Mouse (Mus musculus) intestine, embryonic 15.5 days (tissue): ENCODE measurements at regions not wholly inside any gene's neighbourhood (a gene's known extent, or its start where the extent isn't known, plus 50 kb on each side); places are given as distances from the start of the nearest gene placed in this dataset.
A peak's percentile ranks its signal among the peaks of the same experiment; 100 is the strongest.
"Not testable (repeated sequence)": the region's sequence is repeated elsewhere in the genome, so short reads cannot be mapped to it uniquely, and the experiment has no call there.

ENCODE experiments used
- ATAC-seq: fragments of 200-750 bp; cut with Nextera tagmentation; 2 replicates; pipeline ENCODE4 v1.8.0; 2017; ENCODE audit warnings: moderate TSS enrichment, moderate library complexity
- H3K27ac ChIP-seq: fragments of 300-500 bp; sonication (generic); 2 replicates; pipeline ENCODE4 v1.5.1; 2015; ENCODE audit warnings: mild to moderate bottlenecking, inconsistent platforms
- H3K27me3 ChIP-seq: fragments of 300-500 bp; sonication (generic); replicated peaks from 2 replicates; pipeline ENCODE4 v1.6.1; 2015; ENCODE audit warnings: inconsistent platforms
- H3K36me3 ChIP-seq: fragments of 300-500 bp; sonication (generic); 2 replicates; pipeline ENCODE4 v1.6.1; 2015; ENCODE audit warnings: inconsistent platforms
- H3K4me1 ChIP-seq: fragments of 300-500 bp; sonication (generic); replicated peaks from 2 replicates; pipeline ENCODE4 v1.6.1; 2015; ENCODE audit warnings: inconsistent platforms
- H3K4me2 ChIP-seq: fragments of 300-500 bp; sonication (generic); replicated peaks from 2 replicates; pipeline ENCODE4 v1.6.1; 2015; ENCODE audit warnings: mild to moderate bottlenecking, inconsistent platforms
- H3K4me3 ChIP-seq: fragments of 300-500 bp; sonication (generic); replicated peaks from 2 replicates; pipeline ENCODE4 v1.5.1; 2015; ENCODE audit warnings: inconsistent platforms
- H3K9ac ChIP-seq: fragments of 300-500 bp; sonication (generic); 2 replicates; pipeline ENCODE4 v1.6.1; 2015; ENCODE audit warnings: inconsistent platforms
- H3K9me3 ChIP-seq: fragments of 300-500 bp; sonication (generic); 2 replicates; pipeline ENCODE4 v1.6.1; 2016; ENCODE audit warnings: inconsistent platforms
- WGBS: fragments of 180-500 bp; shearing (Covaris S2); methylation state at CpG from one replicate; pipeline ENCODE4 v1.1.7; 2015; 5-methylcytosine and 5-hydroxymethylcytosine counted together

DNA sequence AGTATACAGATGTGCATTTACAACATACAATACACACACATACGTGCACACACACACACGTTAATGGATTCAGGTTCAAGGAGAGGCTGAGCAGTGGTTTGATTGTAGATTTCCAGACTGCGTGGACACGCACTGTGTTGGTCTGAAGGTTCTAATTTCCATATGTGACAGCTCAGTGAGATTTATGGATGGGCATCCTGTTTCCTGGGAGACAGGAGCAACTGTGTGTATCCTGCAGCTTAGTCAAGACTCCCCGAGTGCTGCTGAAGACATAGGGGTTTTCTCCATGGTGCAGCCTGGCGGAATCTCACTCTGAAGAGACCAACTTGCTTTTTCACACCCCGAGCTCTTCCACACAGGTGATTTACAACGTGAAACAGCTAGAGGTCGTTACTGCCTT is 119.3 kb upstream of the Foxk1 start:
- H3K36me3 ChIP-seq: no peaks in the 10 kb centered on the region
- H3K27me3 ChIP-seq: no peaks in the 10 kb centered on the region
- 0 out of 2 replicates have a peak, but pooled peaks cover 3% of the 10 kb centered on the region for H3K9me3 ChIP-seq
- H3K4me1 ChIP-seq: no peaks in the 10 kb centered on the region
- H3K27ac ChIP-seq: no peak overlapping the region
- no peak overlapping the region for H3K4me3 ChIP-seq
- no peak overlapping the region for H3K4me2 ChIP-seq
- H3K9ac ChIP-seq: no peak overlapping the region
- no peak for ATAC-seq
- 55% methylated on average over 9 of the region's 9 CpGs for WGBS

DNA sequence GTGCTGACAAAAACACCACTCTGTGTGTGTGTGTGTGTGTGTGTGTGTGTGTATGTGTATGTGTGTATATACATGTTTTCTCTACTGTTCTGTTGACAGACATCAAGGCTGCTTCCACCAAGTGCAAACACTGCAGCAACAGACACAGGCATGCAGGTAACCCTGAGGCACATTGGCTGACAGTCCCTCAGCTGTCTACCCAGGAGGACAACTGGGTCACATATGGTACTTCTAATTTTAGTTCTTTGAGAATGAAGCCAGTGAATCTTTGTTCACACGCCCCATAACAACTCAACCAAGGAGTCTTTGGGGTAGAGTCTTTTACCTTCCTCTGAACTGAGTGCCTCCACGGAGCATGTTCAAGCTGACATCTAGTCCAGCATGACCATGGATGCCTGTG is 113.3 kb upstream of the Foxk1 start:
- Histone ChIP-seq H3K36me3 (no peaks in the 10 kb centered on the region), H3K27ac (no peak overlapping the region), H3K4me3 (no peak overlapping the region), H3K9ac (no peak overlapping the region), H3K4me2 (no peak overlapping the region), H3K4me1 (no peaks in the 10 kb centered on the region), H3K27me3 (no peaks in the 10 kb centered on the region), H3K9me3 (0 out of 2 replicates have a peak, but pooled peaks cover 3% of the 10 kb centered on the region)
- no peak for ATAC-seq
- 86% methylated on average over 2 of the region's 2 CpGs for WGBS

DNA sequence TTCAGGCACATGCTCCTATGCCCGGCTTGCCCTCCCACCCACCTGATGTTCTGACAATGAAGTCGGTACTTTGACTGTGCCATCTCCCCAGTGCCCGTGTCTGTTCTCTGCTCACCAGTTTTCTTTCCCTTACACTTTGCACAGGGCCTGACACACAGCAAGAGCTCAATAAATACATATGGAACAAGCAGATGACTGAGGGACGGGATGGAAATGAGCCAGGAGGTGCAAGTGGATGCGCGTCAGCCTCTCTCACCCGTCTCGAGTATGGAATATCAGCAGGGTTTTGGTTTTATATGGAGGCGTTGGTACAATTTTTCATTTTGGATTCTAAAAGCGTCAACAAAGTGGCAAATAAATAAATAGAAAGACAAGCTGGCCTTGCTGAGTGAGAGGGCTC is 109.8 kb upstream of the Foxk1 start:
- no peak for ATAC-seq
- H3K9ac ChIP-seq: no peak overlapping the region
- no peaks in the 10 kb centered on the region for H3K36me3 ChIP-seq
- 89% methylated on average over 10 of the region's 10 CpGs for WGBS
- no peak overlapping the region for H3K4me3 ChIP-seq
- no peak overlapping the region for H3K27ac ChIP-seq
- no peaks in the 10 kb centered on the region for H3K27me3 ChIP-seq
- H3K4me1 ChIP-seq: no peaks in the 10 kb centered on the region
- H3K4me2 ChIP-seq: no peak overlapping the region
- no peaks in the 10 kb centered on the region for H3K9me3 ChIP-seq

DNA sequence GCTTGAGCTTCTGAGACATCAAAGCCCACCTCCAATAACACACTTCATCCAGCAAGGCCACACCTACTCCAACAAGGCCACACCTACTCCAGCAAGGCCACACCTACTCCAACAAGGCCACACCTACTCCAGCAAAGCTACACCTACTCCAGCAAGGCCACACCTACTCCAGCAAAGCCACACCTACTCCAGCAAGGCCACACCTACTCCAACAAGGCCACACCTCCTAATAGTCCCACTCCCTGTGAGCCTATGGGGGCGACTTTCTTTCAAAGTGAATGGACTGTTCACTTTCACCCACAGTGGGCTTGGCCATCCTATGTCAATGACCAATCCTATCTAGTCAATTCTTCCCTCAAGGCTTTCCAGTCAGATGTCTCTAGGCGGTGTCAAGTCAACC is 104.9 kb upstream of the Foxk1 start:
- 76% methylated on average over 2 of the region's 2 CpGs for WGBS
- H3K27me3 ChIP-seq, H3K36me3 ChIP-seq, H3K9me3 ChIP-seq, H3K4me3 ChIP-seq, H3K4me2 ChIP-seq, H3K27ac ChIP-seq, H3K9ac ChIP-seq, ATAC-seq, H3K4me1 ChIP-seq: not testable (repeated sequence)

DNA sequence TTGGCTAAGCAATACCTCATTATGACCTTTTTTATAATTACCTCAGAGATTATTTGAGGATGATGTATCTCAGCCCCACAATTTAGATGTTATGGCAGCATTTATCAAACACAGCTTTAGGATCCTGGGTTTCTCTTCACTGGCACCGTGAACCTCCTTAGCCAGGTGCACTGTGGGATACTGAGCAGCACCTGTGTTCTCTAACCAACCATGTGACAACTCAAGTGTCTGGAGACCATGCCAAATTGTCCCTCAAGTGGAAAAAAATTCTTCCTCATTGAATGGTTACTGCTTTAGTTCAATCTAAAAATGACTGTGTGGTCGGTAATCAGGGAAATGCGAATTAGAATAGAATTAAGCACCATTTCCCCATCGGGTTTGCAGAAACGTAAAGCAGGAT is 101.7 kb upstream of the Foxk1 start:
- H3K27ac ChIP-seq: no peak overlapping the region
- no peaks in the 10 kb centered on the region for H3K36me3 ChIP-seq
- H3K4me3 ChIP-seq: no peak overlapping the region
- no peaks in the 10 kb centered on the region for H3K9me3 ChIP-seq
- H3K9ac ChIP-seq: no peak overlapping the region
- WGBS: 90% methylated on average over 5 of the region's 5 CpGs
- ATAC-seq: no peak
- H3K4me2 ChIP-seq: no peak overlapping the region
- H3K4me1 ChIP-seq: no peaks in the 10 kb centered on the region
- no peaks in the 10 kb centered on the region for H3K27me3 ChIP-seq

DNA sequence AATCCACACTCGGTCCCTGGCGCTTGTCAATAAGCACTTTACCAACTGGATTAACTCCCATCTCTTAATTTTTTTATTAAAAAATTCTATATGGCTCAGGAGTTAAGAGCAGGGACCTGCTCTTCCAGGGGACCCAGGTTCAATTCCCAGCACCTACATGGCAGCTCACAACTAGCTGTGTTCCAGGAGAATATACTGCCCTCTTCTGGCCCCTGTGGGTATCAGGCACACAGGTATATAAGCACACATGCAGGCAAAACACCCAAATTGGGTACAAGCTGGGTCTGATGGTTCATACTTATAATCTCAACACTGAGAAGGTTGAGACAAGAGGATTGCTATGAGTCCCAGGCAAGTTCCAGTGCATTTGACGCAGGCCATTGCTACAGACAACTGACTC is 92.8 kb upstream of the Foxk1 start:
- H3K4me1 ChIP-seq: no peaks in the 10 kb centered on the region
- 95% methylated on average over 3 of the region's 3 CpGs for WGBS
- no peak overlapping the region for H3K4me2 ChIP-seq
- no peaks in the 10 kb centered on the region for H3K27me3 ChIP-seq
- no peaks in the 10 kb centered on the region for H3K9me3 ChIP-seq
- no peak overlapping the region for H3K27ac ChIP-seq
- no peak overlapping the region for H3K4me3 ChIP-seq
- no peaks in the 10 kb centered on the region for H3K36me3 ChIP-seq
- ATAC-seq: no peak
- no peak overlapping the region for H3K9ac ChIP-seq

DNA sequence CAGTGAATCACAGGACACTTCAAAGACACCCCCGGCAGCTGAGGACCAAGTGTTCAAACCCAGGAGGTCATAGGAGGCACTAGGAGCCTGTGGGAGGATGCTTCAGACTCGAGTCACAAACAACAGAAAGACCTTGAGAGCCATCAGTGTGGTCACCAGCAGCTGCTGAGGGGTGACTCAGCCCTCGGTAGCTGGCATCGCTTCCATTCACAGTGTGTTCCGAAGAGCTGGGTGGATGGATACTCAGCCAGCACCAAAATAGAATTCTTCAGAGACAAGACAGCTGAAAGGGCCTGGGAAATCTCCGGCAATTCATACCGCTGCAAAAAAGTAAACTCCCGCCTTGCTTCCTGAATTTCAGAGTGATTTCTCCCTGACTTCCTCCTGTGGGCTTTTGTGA is 87.4 kb upstream of the Foxk1 start:
- Histone ChIP-seq H3K9me3 (no peaks in the 10 kb centered on the region), H3K4me1 (no peaks in the 10 kb centered on the region), H3K27me3 (no peaks in the 10 kb centered on the region), H3K4me2 (no peak overlapping the region), H3K36me3 (no peaks in the 10 kb centered on the region), H3K4me3 (no peak overlapping the region), H3K27ac (no peak overlapping the region), H3K9ac (no peak overlapping the region)
- no peak for ATAC-seq
- WGBS: 42% methylated on average over 8 of the region's 8 CpGs

DNA sequence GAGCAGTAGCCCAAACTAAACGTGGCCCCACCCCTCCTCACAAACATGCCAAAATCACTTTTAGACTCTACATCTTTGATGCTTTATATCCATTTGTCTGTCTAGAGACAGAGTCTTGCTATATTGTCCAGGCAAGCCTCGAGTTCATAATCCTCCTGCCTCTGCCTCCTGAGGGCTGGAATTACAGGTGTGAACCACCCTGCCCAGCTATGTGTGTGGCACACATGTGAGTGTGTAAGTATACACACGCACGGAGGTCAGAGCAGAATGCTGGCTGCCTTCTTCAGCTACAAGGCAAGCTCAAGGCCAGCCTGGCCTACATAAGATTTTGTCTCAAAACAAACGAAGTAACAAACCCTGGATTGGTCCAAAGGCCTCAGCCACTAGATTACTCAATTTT is 86.8 kb upstream of the Foxk1 start:
- H3K36me3 ChIP-seq: no peaks in the 10 kb centered on the region
- H3K27me3 ChIP-seq: no peaks in the 10 kb centered on the region
- 55% methylated on average over 5 of the region's 5 CpGs for WGBS
- H3K4me1 ChIP-seq: no peaks in the 10 kb centered on the region
- no peak overlapping the region for H3K9ac ChIP-seq
- H3K4me3 ChIP-seq: no peak overlapping the region
- H3K27ac ChIP-seq: no peak overlapping the region
- ATAC-seq: no peak
- H3K9me3 ChIP-seq: no peaks in the 10 kb centered on the region
- no peak overlapping the region for H3K4me2 ChIP-seq

DNA sequence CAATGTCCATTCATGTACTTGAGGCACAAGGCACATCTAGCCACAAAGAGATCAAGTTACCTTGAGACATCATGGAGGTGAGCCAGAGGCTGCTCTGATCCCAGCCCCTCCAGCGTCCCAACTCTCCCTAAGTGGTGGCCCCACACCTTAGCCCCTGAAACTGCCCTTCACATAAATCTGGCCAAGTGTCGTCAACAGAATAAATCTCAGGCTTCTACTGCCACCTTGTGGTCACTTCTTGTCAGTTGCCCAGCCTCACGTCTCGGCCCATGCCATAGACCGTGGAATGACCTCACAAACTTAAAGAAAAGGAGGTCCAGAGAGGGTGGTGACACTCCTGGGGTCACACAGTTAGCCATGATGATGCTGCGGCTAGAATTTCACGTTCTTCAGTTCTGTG is 82.0 kb upstream of the Foxk1 start:
- Histone ChIP-seq H3K36me3 (no peaks in the 10 kb centered on the region), H3K27ac (no peak overlapping the region), H3K27me3 (no peaks in the 10 kb centered on the region), H3K4me1 (no peaks in the 10 kb centered on the region), H3K9me3 (no peaks in the 10 kb centered on the region), H3K4me3 (no peak overlapping the region), H3K4me2 (no peak overlapping the region), H3K9ac (no peak overlapping the region)
- 5% methylated on average over 7 of the region's 7 CpGs for WGBS
- peak; percentile 65 for ATAC-seq

DNA sequence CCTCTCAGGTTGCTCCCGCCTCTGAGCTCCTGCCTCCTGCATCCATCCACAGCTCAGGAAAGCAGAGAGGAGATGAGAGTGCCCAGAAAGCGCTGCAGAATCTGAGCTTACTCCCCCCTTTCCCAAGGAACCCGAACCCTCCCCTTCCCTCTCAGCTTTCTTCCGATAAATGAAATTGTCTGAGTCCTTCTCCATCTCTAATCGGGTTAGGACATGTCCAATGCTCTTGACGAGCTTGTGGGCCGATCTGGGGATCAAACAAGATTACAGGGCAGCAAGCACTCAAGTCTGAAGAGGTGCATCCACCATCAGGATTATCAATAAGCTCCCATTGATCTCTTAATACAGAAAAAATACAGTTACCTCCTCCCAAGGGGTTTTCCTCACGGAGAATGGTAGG is 80.0 kb upstream of the Foxk1 start:
- H3K4me1 ChIP-seq: no peaks in the 10 kb centered on the region
- H3K4me3 ChIP-seq: no peak overlapping the region
- no peaks in the 10 kb centered on the region for H3K27me3 ChIP-seq
- H3K9me3 ChIP-seq: no peaks in the 10 kb centered on the region
- ATAC-seq: no peak
- no peak overlapping the region for H3K27ac ChIP-seq
- no peak overlapping the region for H3K4me2 ChIP-seq
- H3K36me3 ChIP-seq: no peaks in the 10 kb centered on the region
- H3K9ac ChIP-seq: no peak overlapping the region
- 74% methylated on average over 8 of the region's 8 CpGs for WGBS

DNA sequence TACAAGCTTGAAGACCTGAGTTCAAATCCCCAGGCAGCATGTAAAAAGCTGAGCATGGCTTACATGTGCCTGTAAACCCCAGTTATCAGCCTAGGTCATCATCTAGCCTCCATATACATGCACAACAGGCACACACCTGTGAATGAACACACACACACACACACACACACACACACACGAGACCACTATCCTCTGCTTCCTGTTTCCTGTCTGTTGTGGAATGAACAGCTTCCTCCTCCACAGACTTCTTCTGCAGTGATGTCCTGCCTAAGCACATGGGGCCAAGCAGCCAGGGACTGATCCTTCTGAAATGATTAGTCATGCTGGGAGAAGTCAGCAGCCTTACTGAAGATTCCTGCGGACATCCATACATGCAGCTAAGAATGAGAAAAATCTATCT is 76.4 kb upstream of the Foxk1 start:
- H3K27ac ChIP-seq: no peak overlapping the region
- no peak for ATAC-seq
- no peaks in the 10 kb centered on the region for H3K27me3 ChIP-seq
- WGBS: 72% methylated on average over 2 of the region's 2 CpGs
- H3K36me3 ChIP-seq: no peaks in the 10 kb centered on the region
- no peaks in the 10 kb centered on the region for H3K9me3 ChIP-seq
- no peak overlapping the region for H3K4me3 ChIP-seq
- no peak overlapping the region for H3K4me2 ChIP-seq
- H3K4me1 ChIP-seq: no peaks in the 10 kb centered on the region
- H3K9ac ChIP-seq: no peak overlapping the region

DNA sequence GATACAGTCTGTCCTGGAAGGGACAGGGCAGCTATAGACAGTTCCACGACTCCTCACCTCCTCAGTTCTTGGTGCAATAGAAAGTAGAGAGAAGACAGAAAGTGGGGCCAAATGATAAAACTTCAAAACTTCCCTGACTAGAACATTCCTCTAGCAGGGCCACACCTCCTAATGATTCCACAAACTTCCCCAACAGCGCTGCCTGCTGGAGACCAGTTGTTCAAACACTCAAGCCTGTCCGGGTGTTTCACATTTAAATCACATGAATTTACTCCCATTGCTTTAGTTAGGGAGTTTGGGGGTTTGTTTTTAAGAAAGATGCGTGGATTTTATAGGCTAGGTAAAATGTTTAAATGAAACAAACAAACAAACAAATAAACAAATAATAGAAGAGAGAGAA is 75.7 kb upstream of the Foxk1 start:
- no peaks in the 10 kb centered on the region for H3K9me3 ChIP-seq
- 73% methylated on average over 4 of the region's 4 CpGs for WGBS
- ATAC-seq: no peak
- H3K4me2 ChIP-seq: no peak overlapping the region
- H3K36me3 ChIP-seq: no peaks in the 10 kb centered on the region
- no peak overlapping the region for H3K27ac ChIP-seq
- H3K9ac ChIP-seq: no peak overlapping the region
- H3K4me1 ChIP-seq: no peaks in the 10 kb centered on the region
- no peak overlapping the region for H3K4me3 ChIP-seq
- no peaks in the 10 kb centered on the region for H3K27me3 ChIP-seq

DNA sequence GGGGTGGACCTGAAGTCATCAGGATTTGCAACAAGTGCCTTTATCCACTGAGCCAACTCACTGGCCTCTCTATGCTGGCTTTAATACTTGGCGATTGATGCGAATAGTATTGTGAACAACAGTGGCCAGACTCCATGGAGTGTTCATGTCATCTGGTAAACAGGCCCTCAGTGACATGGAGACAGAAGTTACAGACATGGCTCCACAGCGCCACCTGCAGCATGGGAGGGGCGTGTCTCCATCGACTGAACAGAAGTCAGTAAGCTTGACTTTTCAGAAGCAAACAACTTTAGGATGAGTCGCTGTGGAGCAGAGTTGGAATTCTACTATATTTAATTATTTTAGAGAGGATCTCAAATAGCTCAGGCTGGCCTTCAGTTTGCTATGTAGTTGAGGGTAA is 74.0 kb upstream of the Foxk1 start:
- no peaks in the 10 kb centered on the region for H3K36me3 ChIP-seq

More for the DNA sequence above, 74.0 kb upstream of the Foxk1 start:
- no peaks in the 10 kb centered on the region for H3K27me3 ChIP-seq
- 68% methylated on average over 6 of the region's 6 CpGs for WGBS
- no peak overlapping the region for H3K9ac ChIP-seq
- no peaks in the 10 kb centered on the region for H3K9me3 ChIP-seq
- no peak overlapping the region for H3K4me2 ChIP-seq
- ATAC-seq: no peak
- H3K27ac ChIP-seq: no peak overlapping the region
- no peaks in the 10 kb centered on the region for H3K4me1 ChIP-seq
- H3K4me3 ChIP-seq: no peak overlapping the region
